Mouse (Mus musculus): ENCODE results near the gene Gpr83. TPM values are rescaled to one million over a fixed set of nuclear protein-coding genes. Genes with fewer than 3 reads are reported as not detected.

Gene Gpr83
- 100 to 1,000 TPM in 1 of 2 experiments, 10 to 100 TPM in 1; 76.0 to 121 TPM for polyA plus RNA-seq (2017; shearing (Covaris generic))

GRCm38 (mm10) chr9:14859868-14860639, at the start of gene Gpr83:
Gene Gpr83 (plus strand): TSS chr9:14860210.

GRCm38 (mm10) chr9:14903581-14904378, 43.8 kb downstream of the Gpr83 start, which contains the start of gene Izumo1r:
Gene Izumo1r (minus strand): TSS chr9:14903949.

Other genes with a start within 250 kb of the Gpr83 start
- under 1 TPM; 0.21 to 0.32 TPM for gene Amotl1, start 215.2 kb upstream of the Gpr83 start, polyA plus RNA-seq (2017; shearing (Covaris generic))
- gene Piwil4, start 119.5 kb upstream of the Gpr83 start, polyA plus RNA-seq (2017; shearing (Covaris generic)): not detected
- under 1 TPM; 0.11 to 0.26 TPM for gene Fut4, start 107.8 kb upstream of the Gpr83 start, polyA plus RNA-seq (2017; shearing (Covaris generic))
- not detected for gene 1700012B09Rik, start 89.2 kb upstream of the Gpr83 start, polyA plus RNA-seq (2017; shearing (Covaris generic))
- gene Mre11a, start 75.6 kb upstream of the Gpr83 start, polyA plus RNA-seq (2017; shearing (Covaris generic)): 10 to 100 TPM; 30.7 to 32.8 TPM
- 10 to 100 TPM; 19.1 to 27.1 TPM for gene Ankrd49, start 75.4 kb upstream of the Gpr83 start, polyA plus RNA-seq (2017; shearing (Covaris generic))
- gene Izumo1r, start 43.7 kb downstream of the Gpr83 start, polyA plus RNA-seq (2017; shearing (Covaris generic)): 100 to 1,000 TPM; 496 to 727 TPM
- gene Panx1, start 185.3 kb downstream of the Gpr83 start, polyA plus RNA-seq (2017; shearing (Covaris generic)): 100 to 1,000 TPM; 151 to 174 TPM

All from activated CD4-positive, CD25-positive, alpha-beta regulatory T cell (primary cell).